Mouse (Mus musculus) intestine, embryonic 15.5 days (tissue): Measurements from ENCODE around the gene Ednrb. TPM values are rescaled to one million over a fixed set of nuclear protein-coding genes. Genes with fewer than 3 reads are reported as not detected.

ENCODE experiments used
- ATAC-seq: fragments of 200-750 bp; cut with Nextera tagmentation; 2 replicates; pipeline ENCODE4 v1.8.0; 2017; ENCODE audit warnings: moderate TSS enrichment, moderate library complexity
- H3K27ac ChIP-seq: fragments of 300-500 bp; sonication (generic); 2 replicates; pipeline ENCODE4 v1.5.1; 2015; ENCODE audit warnings: mild to moderate bottlenecking, inconsistent platforms
- H3K27me3 ChIP-seq: fragments of 300-500 bp; sonication (generic); replicated peaks from 2 replicates; pipeline ENCODE4 v1.6.1; 2015; ENCODE audit warnings: inconsistent platforms
- H3K36me3 ChIP-seq: fragments of 300-500 bp; sonication (generic); 2 replicates; pipeline ENCODE4 v1.6.1; 2015; ENCODE audit warnings: inconsistent platforms
- H3K4me1 ChIP-seq: fragments of 300-500 bp; sonication (generic); replicated peaks from 2 replicates; pipeline ENCODE4 v1.6.1; 2015; ENCODE audit warnings: inconsistent platforms
- H3K4me2 ChIP-seq: fragments of 300-500 bp; sonication (generic); replicated peaks from 2 replicates; pipeline ENCODE4 v1.6.1; 2015; ENCODE audit warnings: mild to moderate bottlenecking, inconsistent platforms
- H3K4me3 ChIP-seq: fragments of 300-500 bp; sonication (generic); replicated peaks from 2 replicates; pipeline ENCODE4 v1.5.1; 2015; ENCODE audit warnings: inconsistent platforms
- H3K9ac ChIP-seq: fragments of 300-500 bp; sonication (generic); 2 replicates; pipeline ENCODE4 v1.6.1; 2015; ENCODE audit warnings: inconsistent platforms
- H3K9me3 ChIP-seq: fragments of 300-500 bp; sonication (generic); 2 replicates; pipeline ENCODE4 v1.6.1; 2016; ENCODE audit warnings: inconsistent platforms
- WGBS: fragments of 180-500 bp; shearing (Covaris S2); methylation state at CpG from one replicate; pipeline ENCODE4 v1.1.7; 2015; 5-methylcytosine and 5-hydroxymethylcytosine counted together
- polyA plus RNA-seq: library from polyadenylated mRNA; unstranded; fragments of >200 nt; fragmentation: Nextera tagmentation; extraction: Ambion mirVana; gene quantifications from 2 replicates; pipeline ENCODE4 v1.2.1, GENCODE M21; 2015

Gene Ednrb
- polyA plus RNA-seq = 136 and 159 TPM in 2 replicates

DNA sequence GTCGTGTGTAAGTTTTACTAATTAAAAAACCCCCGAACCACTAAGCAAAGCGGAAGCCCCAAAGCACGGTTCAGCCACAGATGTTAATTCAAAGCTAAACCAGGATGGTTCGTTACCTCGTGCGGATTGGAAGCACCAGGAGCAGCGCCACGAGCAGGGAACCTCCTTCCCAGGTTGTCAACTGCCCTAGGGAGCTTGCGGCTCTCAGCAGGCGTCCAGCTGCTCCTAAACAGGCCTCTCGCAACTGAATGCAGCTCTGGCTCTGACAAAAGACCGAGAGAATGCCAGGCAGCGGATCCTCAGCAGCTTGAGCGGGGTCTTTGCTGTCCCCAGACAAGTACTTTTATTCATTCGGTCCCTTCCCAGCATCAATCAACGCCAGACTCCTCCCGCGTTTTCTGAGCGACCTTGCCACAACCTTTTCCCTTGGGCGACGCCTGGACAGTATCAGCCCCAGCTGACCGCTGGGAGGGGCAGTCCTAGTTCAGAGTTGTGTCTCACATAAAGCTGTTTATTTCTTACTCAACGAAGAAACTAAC, at the start of gene Ednrb:
Gene Ednrb (minus strand): TSS at position 392 of the 539 bp plus-strand sequence.
- peak; percentile 74 for ATAC-seq
- H3K27ac ChIP-seq = peak within 1 kb of the TSS; percentile 84
- H3K4me2 ChIP-seq = peak within 1 kb of the TSS; percentile 91
- H3K36me3 ChIP-seq = no peaks in the 10 kb centered on the region
- peak within 1 kb of the TSS; percentile 60 for H3K9ac ChIP-seq
- whole genome bisulfite sequencing = 1% methylated on average over 24 of the region's 24 CpGs
- no peaks in the 10 kb centered on the region for H3K9me3 ChIP-seq
- H3K4me1 ChIP-seq = peaks cover 11% of the 10 kb centered on the region; the same call in 1 of the 2 replicates
- peak within 1 kb of the TSS; percentile 53 for H3K4me3 ChIP-seq
- no peaks in the 10 kb centered on the region for H3K27me3 ChIP-seq

DNA sequence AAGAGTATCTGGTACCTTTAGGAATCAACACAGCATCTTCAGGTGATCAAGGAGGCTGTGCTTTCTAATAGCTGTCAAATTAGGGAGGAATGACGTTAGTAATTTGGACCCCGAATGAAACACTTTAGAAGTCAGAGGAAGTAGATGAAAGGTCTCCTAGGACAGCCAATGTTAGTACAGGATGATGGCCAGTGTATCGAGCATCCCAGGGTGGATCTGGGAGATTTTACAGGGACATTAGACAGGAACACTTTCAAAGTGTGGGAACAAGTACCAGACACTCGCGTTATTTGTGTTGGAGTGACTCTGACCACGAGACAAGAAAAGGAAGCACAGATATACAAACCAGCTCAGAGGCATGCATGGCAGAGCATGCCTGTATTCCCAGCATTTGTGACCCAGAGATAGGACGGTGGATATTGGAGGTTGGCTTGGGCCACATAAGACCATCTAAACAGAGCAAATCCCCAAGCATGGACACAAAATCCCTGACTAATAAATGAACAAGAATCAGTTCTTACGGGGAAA, 48.3 kb upstream of the Ednrb start:
- Histone ChIP-seq H3K9ac (no peak overlapping the region), H3K36me3 (no peaks in the 10 kb centered on the region), H3K4me2 (no peak overlapping the region), H3K27ac (no peak overlapping the region), H3K9me3 (no peaks in the 10 kb centered on the region), H3K27me3 (no peaks in the 10 kb centered on the region), H3K4me1 (no peaks in the 10 kb centered on the region), H3K4me3 (no peak overlapping the region)
- 55% methylated on average over 8 of the region's 8 CpGs for WGBS
- ATAC-seq = no peak

DNA sequence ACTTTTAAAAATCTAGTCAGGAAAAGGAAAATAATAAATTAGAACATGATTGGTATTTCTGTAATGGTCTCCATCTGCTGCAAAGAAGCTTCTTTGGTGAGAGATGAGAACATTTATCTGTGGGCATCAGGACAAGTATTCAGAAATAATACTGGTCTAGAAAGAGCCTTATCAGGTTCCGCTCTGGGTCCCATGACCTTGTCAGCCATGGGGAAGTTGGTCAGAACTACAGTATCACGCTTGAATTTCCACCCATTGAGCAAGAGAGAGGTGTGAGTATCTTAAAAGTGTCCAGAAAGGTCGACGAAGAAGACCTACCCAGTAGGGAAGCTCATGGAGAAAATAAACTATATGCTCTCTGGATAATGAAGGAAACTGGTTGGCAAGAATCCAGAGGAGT, 46.6 kb upstream of the Ednrb start:
- Histone ChIP-seq H3K4me2 (no peak overlapping the region), H3K4me1 (no peaks in the 10 kb centered on the region), H3K9ac (no peak overlapping the region), H3K27me3 (no peaks in the 10 kb centered on the region), H3K27ac (no peak overlapping the region), H3K36me3 (no peaks in the 10 kb centered on the region), H3K9me3 (no peaks in the 10 kb centered on the region), H3K4me3 (no peak overlapping the region)
- no peak for ATAC-seq
- 78% methylated on average over 4 of the region's 4 CpGs for WGBS

DNA sequence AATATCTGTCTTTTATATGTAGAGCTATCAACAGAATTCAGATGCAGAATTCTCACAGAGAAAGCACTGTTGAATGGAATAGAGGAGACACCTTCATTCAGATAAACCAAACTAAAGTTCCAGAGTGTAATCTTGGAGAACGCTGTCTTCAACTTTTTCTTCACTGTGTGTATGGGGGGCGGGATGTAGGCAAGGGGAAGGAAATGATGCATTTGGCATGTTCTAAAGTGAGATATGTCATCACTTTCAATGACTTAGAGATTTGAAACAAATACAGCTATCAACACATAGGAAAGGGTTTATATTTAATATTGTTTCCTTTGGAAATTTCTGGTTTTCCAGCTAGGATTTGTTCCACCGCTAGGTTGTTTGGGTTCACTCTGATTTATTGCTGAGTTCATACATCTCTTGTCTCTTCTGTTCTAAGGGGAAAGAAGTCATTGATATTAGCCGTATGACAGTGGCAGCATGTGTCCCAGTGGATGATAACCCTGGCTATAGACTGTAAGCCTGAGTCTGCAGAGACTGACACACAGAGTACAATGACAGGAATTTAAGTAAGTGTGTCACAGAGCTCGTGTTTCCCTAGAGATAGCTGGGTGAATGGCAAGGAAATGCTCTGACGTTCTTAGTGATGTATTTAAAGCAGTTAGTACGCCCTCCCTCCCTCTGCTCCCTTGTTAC, 40.8 kb upstream of the Ednrb start:
- Histone ChIP-seq H3K36me3 (no peaks in the 10 kb centered on the region), H3K9ac (no peak overlapping the region), H3K27me3 (no peaks in the 10 kb centered on the region), H3K4me2 (no peak overlapping the region), H3K4me1 (no peaks in the 10 kb centered on the region), H3K4me3 (no peak overlapping the region), H3K9me3 (no peaks in the 10 kb centered on the region), H3K27ac (no peak overlapping the region)
- 68% methylated on average over 7 of the region's 7 CpGs for WGBS
- ATAC-seq = no peak

DNA sequence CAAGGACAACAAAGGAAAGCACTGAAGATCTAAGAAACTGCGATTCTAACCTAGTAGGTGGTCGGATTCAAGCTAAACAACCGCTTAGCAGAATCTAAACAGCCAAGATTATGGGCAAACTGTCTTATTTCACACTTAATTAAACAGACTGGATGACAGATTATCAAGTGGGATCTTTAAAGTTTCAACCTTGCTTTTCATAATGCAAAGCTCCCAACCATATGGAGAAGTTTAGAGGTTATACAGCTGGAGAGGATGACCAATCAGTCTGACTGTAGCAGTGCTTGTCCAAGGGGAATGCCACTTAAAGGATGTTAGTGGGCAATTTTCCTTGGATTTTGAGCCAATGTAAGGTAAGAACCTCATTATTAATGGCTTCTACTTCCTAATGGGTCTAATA, 38.7 kb upstream of the Ednrb start:
- Histone ChIP-seq H3K4me3 (no peak overlapping the region), H3K9ac (no peak overlapping the region), H3K9me3 (no peaks in the 10 kb centered on the region), H3K4me2 (no peak overlapping the region), H3K36me3 (no peaks in the 10 kb centered on the region), H3K27me3 (no peaks in the 10 kb centered on the region), H3K27ac (no peak overlapping the region), H3K4me1 (no peaks in the 10 kb centered on the region)
- ATAC-seq = no peak
- WGBS = 45% methylated on average over 3 of the region's 3 CpGs

DNA sequence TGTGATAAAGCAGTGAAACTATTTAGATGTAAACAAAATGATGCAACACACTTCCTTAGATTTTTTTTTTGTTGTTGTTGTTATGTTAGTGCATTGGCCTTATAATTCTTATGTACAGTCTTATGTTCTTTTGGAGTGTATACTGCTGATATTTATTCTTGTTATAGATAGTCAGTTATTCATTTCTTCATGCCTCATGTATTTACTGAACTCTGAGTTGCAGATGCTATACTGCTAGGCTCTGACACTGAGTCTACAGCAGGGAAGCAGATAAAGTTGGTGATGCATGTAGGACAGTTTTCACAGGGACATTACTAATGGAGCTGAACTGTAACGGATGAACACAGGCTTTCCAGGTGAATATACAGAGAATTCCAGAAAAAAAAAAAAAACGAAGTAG, 32.9 kb upstream of the Ednrb start:
- Histone ChIP-seq H3K4me2 (no peak overlapping the region), H3K4me3 (no peak overlapping the region)
- ATAC-seq = no peak

DNA sequence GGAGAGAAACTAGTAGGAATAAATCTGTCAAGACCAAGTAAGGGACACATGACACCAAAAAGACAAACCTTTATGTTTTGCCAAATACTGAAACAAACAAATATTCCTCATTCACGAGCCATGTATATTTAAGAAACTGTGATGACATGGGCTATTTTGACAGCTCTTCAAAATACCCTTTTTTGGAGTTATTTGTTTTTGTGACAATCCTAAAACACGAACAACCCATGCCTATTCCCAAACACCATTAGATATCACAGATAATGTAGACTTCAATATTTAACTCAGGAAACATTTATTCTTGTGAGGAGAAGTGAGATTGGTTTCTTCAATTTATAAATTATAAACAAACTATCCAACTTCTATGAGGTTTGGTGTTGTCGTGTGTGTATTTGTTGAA, 32.4 kb upstream of the Ednrb start:
- ATAC-seq = no peak
- Histone ChIP-seq H3K27me3 (no peaks in the 10 kb centered on the region), H3K36me3 (no peaks in the 10 kb centered on the region), H3K4me3 (no peak overlapping the region), H3K27ac (no peak overlapping the region), H3K9me3 (no peaks in the 10 kb centered on the region), H3K4me1 (no peaks in the 10 kb centered on the region), H3K9ac (no peak overlapping the region), H3K4me2 (no peak overlapping the region)
- 77% methylated on average over 3 of the region's 3 CpGs for WGBS

More for the DNA sequence above, 32.9 kb upstream of the Ednrb start:
- H3K36me3 ChIP-seq = no peaks in the 10 kb centered on the region
- no peaks in the 10 kb centered on the region for H3K27me3 ChIP-seq
- H3K9me3 ChIP-seq = no peaks in the 10 kb centered on the region
- no peak overlapping the region for H3K27ac ChIP-seq
- no peaks in the 10 kb centered on the region for H3K4me1 ChIP-seq
- WGBS = 83% methylated on average over 2 of the region's 2 CpGs
- H3K9ac ChIP-seq = no peak overlapping the region

DNA sequence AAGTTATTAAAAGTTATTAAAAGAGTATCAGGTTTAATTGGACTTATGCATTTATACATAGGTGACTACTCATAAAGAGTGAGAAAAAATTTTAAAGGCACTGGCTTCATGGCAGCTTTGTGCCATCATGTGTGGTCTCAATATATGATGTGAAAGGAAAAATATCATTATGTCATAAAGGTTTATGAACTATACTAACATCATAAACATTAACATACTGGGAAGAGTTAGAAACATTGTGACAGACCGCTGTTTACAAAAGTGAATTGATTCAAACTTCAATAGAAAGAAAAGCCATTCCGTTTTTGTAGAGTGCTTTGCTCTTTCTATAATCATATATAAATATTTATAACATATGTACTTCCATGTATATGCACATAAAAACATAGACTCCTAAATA, 22.4 kb upstream of the Ednrb start:
- Histone ChIP-seq H3K27me3 (no peaks in the 10 kb centered on the region), H3K9me3 (no peaks in the 10 kb centered on the region), H3K4me2 (no peak overlapping the region), H3K36me3 (no peaks in the 10 kb centered on the region), H3K4me3 (no peak overlapping the region), H3K4me1 (no peaks in the 10 kb centered on the region), H3K9ac (no peak overlapping the region), H3K27ac (no peak overlapping the region)
- 67% methylated on average over 2 of the region's 2 CpGs for WGBS
- peak; percentile 62 for ATAC-seq

DNA sequence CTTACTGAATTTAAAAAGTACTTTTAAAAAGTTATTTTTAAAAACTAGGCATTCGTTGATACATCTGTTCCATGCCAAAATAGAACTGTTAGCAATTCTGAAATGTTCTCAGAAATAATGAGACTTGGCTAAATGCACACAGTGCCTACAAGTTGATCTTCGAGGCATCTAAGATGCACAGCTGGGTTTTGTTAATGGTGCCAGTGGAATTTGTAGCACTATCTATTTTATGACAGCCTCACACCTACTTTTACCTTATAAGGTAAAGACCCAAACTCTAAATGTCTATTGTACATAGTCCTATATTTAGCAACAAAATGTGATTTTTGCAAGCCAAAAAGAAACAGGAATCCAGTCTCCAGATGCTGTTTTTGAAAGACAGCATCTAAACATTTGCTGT, 21.0 kb upstream of the Ednrb start:
- Histone ChIP-seq H3K27ac (no peak overlapping the region), H3K27me3 (no peaks in the 10 kb centered on the region), H3K4me1 (no peaks in the 10 kb centered on the region), H3K9me3 (no peaks in the 10 kb centered on the region), H3K36me3 (no peaks in the 10 kb centered on the region), H3K4me3 (no peak overlapping the region), H3K4me2 (no peak overlapping the region), H3K9ac (no peak overlapping the region)
- no peak for ATAC-seq
- 43% methylated on average over 2 of the region's 2 CpGs for WGBS

DNA sequence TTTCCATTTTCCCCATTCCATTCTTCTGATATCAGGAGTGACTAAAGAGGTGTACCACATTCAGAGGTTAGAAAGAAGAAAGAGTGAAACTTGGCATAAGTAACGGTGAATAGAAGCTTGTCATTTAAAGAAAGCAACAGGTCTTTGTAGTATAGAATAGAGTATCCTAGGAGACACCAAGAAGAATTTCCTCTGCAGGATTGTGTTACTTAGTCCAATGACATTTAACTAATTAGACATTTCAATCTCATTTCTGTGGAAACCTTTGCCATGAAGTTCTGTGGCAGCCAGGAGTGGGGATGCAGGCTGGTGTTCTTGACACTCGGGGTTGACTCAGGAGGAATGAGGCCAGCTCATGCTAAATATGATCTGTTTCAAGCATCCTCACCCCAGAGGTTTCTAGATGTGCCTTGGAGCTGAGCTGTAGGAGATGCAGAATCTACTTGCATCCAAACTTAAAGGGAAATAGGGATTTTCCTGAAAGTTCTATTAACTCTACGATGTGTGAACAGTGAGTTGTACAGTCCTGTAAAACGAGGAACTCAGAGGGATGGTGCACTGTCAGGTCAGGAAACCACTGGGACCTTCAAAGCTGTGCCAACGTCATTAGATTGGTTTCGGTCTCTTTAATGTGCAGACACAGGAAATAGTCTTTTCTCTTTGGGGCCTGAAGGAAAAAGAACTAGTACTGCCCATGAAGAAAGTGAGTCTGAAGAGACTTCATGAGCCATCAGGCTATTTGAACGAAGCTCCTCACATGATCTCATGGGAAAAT, 6.1 kb upstream of the Ednrb start:
- no peaks in the 10 kb centered on the region for H3K36me3 ChIP-seq
- H3K27ac ChIP-seq = no peak overlapping the region
- no peak overlapping the region for H3K4me2 ChIP-seq
- no peak overlapping the region for H3K9ac ChIP-seq
- ATAC-seq = no peak
- no peaks in the 10 kb centered on the region for H3K4me1 ChIP-seq
- H3K27me3 ChIP-seq = no peaks in the 10 kb centered on the region
- H3K9me3 ChIP-seq = no peaks in the 10 kb centered on the region
- WGBS = 90% methylated on average over 7 of the region's 7 CpGs
- H3K4me3 ChIP-seq = no peak overlapping the region

DNA sequence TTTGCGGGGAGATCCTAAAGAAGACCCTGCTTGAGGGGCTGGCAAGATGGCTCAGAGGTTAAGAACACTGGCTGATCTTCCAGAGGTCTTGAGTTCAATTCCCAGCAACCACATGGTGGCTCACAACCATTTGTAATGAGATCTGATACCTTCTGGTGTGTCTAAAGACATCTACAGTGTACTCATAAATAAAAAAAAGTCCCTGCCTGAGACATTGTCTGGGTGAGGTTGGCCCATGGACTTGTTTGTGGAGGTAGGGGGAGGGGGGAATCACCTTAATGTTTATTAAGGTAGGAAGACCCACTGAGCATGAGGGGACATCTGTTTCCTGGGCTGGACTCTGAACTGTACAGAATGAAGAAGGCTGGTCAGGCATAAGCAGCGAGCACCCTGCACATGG, 1.5 kb upstream of the Ednrb start:
- Histone ChIP-seq H3K36me3 (no peaks in the 10 kb centered on the region), H3K9me3 (no peaks in the 10 kb centered on the region), H3K27me3 (no peaks in the 10 kb centered on the region), H3K4me3 (no peak overlapping the region), H3K4me2 (no peak overlapping the region), H3K27ac (no peak overlapping the region), H3K4me1 (peaks cover 11% of the 10 kb centered on the region; the same call in 1 of the 2 replicates), H3K9ac (no peak overlapping the region)
- ATAC-seq = no peak
- 96% methylated on average over 2 of the region's 2 CpGs for WGBS

DNA sequence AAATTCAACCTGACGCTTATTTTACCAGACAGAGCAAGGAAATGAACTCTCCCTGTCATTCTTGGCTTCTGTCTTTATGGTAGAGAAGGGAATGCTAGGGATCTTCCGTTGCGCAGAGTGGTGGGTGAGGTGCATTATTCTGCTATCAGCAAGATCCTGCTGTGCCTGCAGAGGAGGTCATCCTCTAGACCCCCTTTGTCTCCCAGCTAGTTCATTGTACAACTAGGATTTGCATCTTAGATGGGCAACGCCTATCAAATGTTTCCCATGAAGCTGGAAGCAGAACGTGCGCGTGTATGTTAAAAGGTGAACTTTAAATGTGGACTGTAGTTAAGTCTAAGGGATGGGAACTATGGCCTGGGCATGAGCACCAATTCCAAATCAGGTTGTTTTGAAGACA, 742 bp upstream of the Ednrb start:
- Histone ChIP-seq H3K27me3 (no peaks in the 10 kb centered on the region), H3K36me3 (no peaks in the 10 kb centered on the region), H3K4me1 (peaks cover 11% of the 10 kb centered on the region; the same call in 1 of the 2 replicates), H3K4me2 (peak overlapping the region; percentile 91), H3K4me3 (no peak overlapping the region), H3K9me3 (no peaks in the 10 kb centered on the region), H3K9ac (no peak overlapping the region), H3K27ac (peak overlapping the region; percentile 84; the same call in 1 of the 2 replicates)
- ATAC-seq = no peak
- 87% methylated on average over 7 of the region's 7 CpGs for WGBS
